Comparison of ENCODE assay signal across 9 mouse cellular contexts in genomic region chr17:12791079-12791406, GRCm38 (mm10). TPM values are rescaled to one million over a fixed set of nuclear protein-coding genes. Genes with fewer than 3 reads are reported as not detected.
DNase-seq lines count a peak whose midpoint lies in the region; ATAC-seq and TF ChIP-seq lines count a peak whose summit lies in the region.
"Had no signal": no experiment of that assay in that cellular context is flagged by ENCODE, and none has a peak within 500 bp of the region (broad histone marks: within the 10 kb centered on the region; RNA-seq: fewer than 3 reads in every experiment).

No protein-coding gene starts in this region.

- no peak for DNase-seq in forebrain, embryonic 11.5 days (ENCODE audit: low spot score)
- DNase-seq in forebrain, postnatal 0 days = no peak
- no peak for DNase-seq in neural tube, embryonic 10.5 days (ENCODE audit: extremely low spot score, low spot score)
- no peak for DNase-seq in liver, postnatal 0 days
- DNase-seq in layer of hippocampus, adult 9-11 months = no peak
- no peak for DNase-seq in left cerebral cortex, postnatal 14 days (ENCODE audit: low spot score in 2 of 2)
- DNase-seq in adrenal gland, postnatal 4 days (ENCODE audit: low spot score in 2 of 2) = no peak
- DNase-seq: cerebellum, adult 11 months had no signal

- H3K4me3 ChIP-seq in forebrain, embryonic 11.5 days (ENCODE audit: low read depth, low read length) = no peak overlapping the region
- H3K4me3 ChIP-seq in forebrain, postnatal 0 days (ENCODE audit: low read depth, low read length) = no peak overlapping the region
- no peak overlapping the region for H3K4me3 ChIP-seq in neural tube, embryonic 13.5 days
- H3K4me3 ChIP-seq in liver, postnatal 0 days (ENCODE audit: low read depth, low read length) = no peak overlapping the region

- ATAC-seq in forebrain, embryonic 11.5 days (replicated peaks; ENCODE audit: low FRiP score) = no peak
- ATAC-seq in forebrain, postnatal 0 days = no peak
- peak; percentile 79 for ATAC-seq in neural tube, embryonic 13.5 days (ENCODE audit: low read depth)
- no peak for ATAC-seq in liver, postnatal 0 days

- H3K4me2 ChIP-seq in forebrain, embryonic 11.5 days (ENCODE audit: low read depth, low read length, severe bottlenecking) = no peak overlapping the region
- no peak overlapping the region for H3K4me2 ChIP-seq in forebrain, postnatal 0 days (ENCODE audit: low read depth)
- no peak overlapping the region for H3K4me2 ChIP-seq in neural tube, embryonic 13.5 days
- no peak overlapping the region for H3K4me2 ChIP-seq in liver, postnatal 0 days (ENCODE audit: low read depth, low read length)

- no peak for TF ChIP-seq CTCF in forebrain, postnatal 0 days (IDR thresholded peaks at IDR 0.05; ENCODE audit: low read depth)
- no peak for TF ChIP-seq CTCF in liver, postnatal 0 days (IDR thresholded peaks at IDR 0.05; ENCODE audit: low read depth)

- H3K9ac ChIP-seq in forebrain, embryonic 11.5 days (ENCODE audit: low read length) = no peak overlapping the region
- no peak overlapping the region for H3K9ac ChIP-seq in forebrain, postnatal 0 days
- no peak overlapping the region for H3K9ac ChIP-seq in neural tube, embryonic 13.5 days
- no peak overlapping the region for H3K9ac ChIP-seq in liver, postnatal 0 days (replicated peaks)

- H3K9me3 ChIP-seq in forebrain, embryonic 11.5 days (ENCODE audit: control insufficient read depth, low read length) = no peaks in the 10 kb centered on the region
- H3K9me3 ChIP-seq in forebrain, postnatal 0 days (ENCODE audit: low read length) = no peaks in the 10 kb centered on the region
- peaks cover 8% of the 10 kb centered on the region; the same call in 1 of the 2 replicates for H3K9me3 ChIP-seq in neural tube, embryonic 13.5 days
- H3K9me3 ChIP-seq in liver, postnatal 0 days (ENCODE audit: low read length) = no peaks in the 10 kb centered on the region

- H3K4me1 ChIP-seq in forebrain, embryonic 11.5 days (replicated peaks; ENCODE audit: control insufficient read depth, insufficient read depth, low read length) = no peaks in the 10 kb centered on the region; the same call in 1 of the 2 replicates
- H3K4me1 ChIP-seq in forebrain, postnatal 0 days (ENCODE audit: insufficient read depth) = 0 out of 2 replicates have a peak, but pooled peaks cover 7% of the 10 kb centered on the region
- peaks cover 40% of the 10 kb centered on the region for H3K4me1 ChIP-seq in neural tube, embryonic 13.5 days (replicated peaks)
- H3K4me1 ChIP-seq in liver, postnatal 0 days (ENCODE audit: insufficient read depth) = peaks cover 48% of the 10 kb centered on the region

- no peaks in the 10 kb centered on the region for H3K27me3 ChIP-seq in forebrain, embryonic 11.5 days (ENCODE audit: control insufficient read depth, insufficient read depth, low read length)
- H3K27me3 ChIP-seq in forebrain, postnatal 0 days (ENCODE audit: insufficient read depth, low read length) = no peaks in the 10 kb centered on the region
- H3K27me3 ChIP-seq in neural tube, embryonic 13.5 days = no peaks in the 10 kb centered on the region
- H3K27me3 ChIP-seq in liver, postnatal 0 days (ENCODE audit: insufficient read depth, low read length) = no peaks in the 10 kb centered on the region

- no peak for TF ChIP-seq EP300 in liver, postnatal 0 days (IDR thresholded peaks at IDR 0.05; ENCODE audit: low read depth)

- peak overlapping the region; percentile 34; the same call in 1 of the 2 replicates for H3K27ac ChIP-seq in forebrain, embryonic 11.5 days (ENCODE audit: low read depth, low read length)
- no peak overlapping the region for H3K27ac ChIP-seq in forebrain, postnatal 0 days (ENCODE audit: low read depth, low read length)
- peak overlapping the region; percentile 79 for H3K27ac ChIP-seq in neural tube, embryonic 13.5 days (replicated peaks)
- H3K27ac ChIP-seq in liver, postnatal 0 days (ENCODE audit: low read depth) = peak overlapping the region; percentile 79

- H3K36me3 ChIP-seq in forebrain, embryonic 11.5 days (ENCODE audit: control insufficient read depth, insufficient read depth, low read length) = no peaks in the 10 kb centered on the region
- H3K36me3 ChIP-seq in forebrain, postnatal 0 days (ENCODE audit: insufficient read depth) = no peaks in the 10 kb centered on the region
- H3K36me3 ChIP-seq in neural tube, embryonic 13.5 days = no peaks in the 10 kb centered on the region
- H3K36me3 ChIP-seq in liver, postnatal 0 days (replicated peaks; ENCODE audit: insufficient read depth, low read length) = no peaks in the 10 kb centered on the region

- WGBS in forebrain, embryonic 11.5 days = 20% methylated on average over 5 of the region's 5 CpGs
- WGBS in forebrain, postnatal 0 days = 10% methylated on average over 5 of the region's 5 CpGs
- 32% methylated on average over 5 of the region's 5 CpGs for WGBS in neural tube, embryonic 13.5 days
- WGBS in liver, postnatal 0 days (ENCODE audit: insufficient replicate concordance) = 56% methylated on average over 5 of the region's 5 CpGs

- intact Hi-C loops in left cerebral cortex, postnatal 14 days (cut with DNase I) = no loop called here

RNA-seq across cellular contexts. Expression of gene Igf2r, which starts 21.6 kb away (rescaled TPM):
- 21.0 and 21.7 TPM in 2 replicates for polyA plus RNA-seq in forebrain, embryonic 11.5 days (2014; fragmentation: Nextera tagmentation; extraction: Ambion mirVana)
- 27.2 and 36.0 TPM in 2 replicates for total RNA-seq in forebrain, postnatal 0 days (2014; rRNA removed)
- polyA plus RNA-seq in forebrain, postnatal 0 days (2015; fragmentation: Nextera tagmentation; extraction: Ambion mirVana) = 3.0 and 4.6 TPM in 2 replicates
- 11.5 and 13.4 TPM in 2 replicates for polyA plus RNA-seq in neural tube, embryonic 13.5 days (2015; fragmentation: Nextera tagmentation; extraction: Ambion mirVana)
- 4.5 and 6.5 TPM in 2 replicates for polyA plus RNA-seq in liver, postnatal 0 days (2015; fragmentation: Nextera tagmentation; extraction: Ambion mirVana)
- 10 to 100 TPM; 25.8 to 25.9 TPM for total RNA-seq in left cerebral cortex, postnatal 14 days (2021)
- 10 to 100 TPM; 76.4 to 82.0 TPM for total RNA-seq in adrenal gland, postnatal 4 days (2021)
